Mouse (Mus musculus) forebrain, embryonic 13.5 days (tissue): ENCODE results near the gene Cacng7. TPM values are rescaled to one million over a fixed set of nuclear protein-coding genes. Genes with fewer than 3 reads are reported as not detected.

Experiments used
- ATAC-seq: fragments of 200-750 bp; cut with Nextera tagmentation; 2 replicates; pipeline ENCODE4 v1.8.0; 2017
- H3K27ac ChIP-seq: fragments of 300-500 bp; sonication (generic); 2 replicates; pipeline ENCODE4 v1.5.1; 2015; ENCODE audit warnings: inconsistent platforms, mild to moderate bottlenecking, moderate library complexity
- H3K27me3 ChIP-seq: fragments of 300-500 bp; sonication (generic); 2 replicates; pipeline ENCODE4 v1.6.1; 2015; ENCODE audit warnings: mild to moderate bottlenecking, inconsistent platforms
- H3K36me3 ChIP-seq: fragments of 300-500 bp; sonication (generic); 2 replicates; pipeline ENCODE4 v1.6.1; 2015; ENCODE audit warnings: mild to moderate bottlenecking, inconsistent platforms; ENCODE audit not compliant: poor library complexity, severe bottlenecking
- H3K4me1 ChIP-seq: fragments of 300-500 bp; sonication (generic); 2 replicates; pipeline ENCODE4 v1.6.1; 2015; ENCODE audit warnings: inconsistent platforms
- H3K4me2 ChIP-seq: fragments of 300-500 bp; sonication (generic); 2 replicates; pipeline ENCODE4 v1.6.1; 2015; ENCODE audit warnings: inconsistent platforms, mild to moderate bottlenecking, moderate library complexity
- H3K4me3 ChIP-seq: fragments of 300-500 bp; sonication (generic); 2 replicates; pipeline ENCODE4 v1.5.1; 2015; ENCODE audit warnings: mild to moderate bottlenecking, inconsistent platforms
- H3K9ac ChIP-seq: fragments of 300-500 bp; sonication (generic); 2 replicates; pipeline ENCODE4 v1.6.1; 2015; ENCODE audit warnings: mild to moderate bottlenecking, inconsistent platforms
- H3K9me3 ChIP-seq: fragments of 300-500 bp; sonication (generic); replicated peaks from 2 replicates; pipeline ENCODE4 v1.6.1; 2016; ENCODE audit warnings: inconsistent platforms
- WGBS: fragments of 180-500 bp; shearing (Covaris S2); methylation state at CpG from one replicate; pipeline ENCODE4 v1.1.7; 2015; 5-methylcytosine and 5-hydroxymethylcytosine counted together
- microRNA-seq: library from miRNA; unstranded; fragments of <30 nt; microRNA quantifications from one replicate; pipeline ENCODE4, GENCODE M21; 2016
- polyA plus RNA-seq: library from polyadenylated mRNA; unstranded; fragments of >200 nt; fragmentation: Nextera tagmentation; extraction: Ambion mirVana; gene quantifications from 2 replicates; pipeline ENCODE4 v1.2.1, GENCODE M21; 2015

Cacng7 gene
- polyA plus RNA-seq, 1 experiment from 2014 or later, result 4.6 TPM

DNA sequence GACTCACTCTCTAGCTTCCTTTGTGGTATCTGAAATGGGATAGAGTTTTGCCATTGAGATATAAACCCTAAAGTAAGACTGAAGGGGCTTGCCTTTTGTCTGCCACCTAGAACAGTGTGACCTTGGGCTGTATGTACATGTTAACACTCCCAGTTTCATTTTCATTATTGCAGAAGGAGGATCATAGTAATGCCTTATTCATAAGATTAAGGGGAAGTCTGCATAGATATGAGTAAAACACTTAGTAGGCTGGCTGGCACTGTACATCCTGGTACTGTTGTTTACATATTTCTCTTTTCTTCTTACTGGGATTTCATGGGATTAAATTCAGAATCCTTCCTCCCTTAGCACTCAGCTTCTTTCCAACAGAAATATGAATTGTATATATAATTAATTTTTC lies 67.2 kb downstream of the Cacng7 start:
- Histone ChIP-seq H3K9me3 (no peaks in the 10 kb centered on the region), H3K4me2 (no peak overlapping the region), H3K27me3 (no peaks in the 10 kb centered on the region), H3K36me3 (peaks cover 28% of the 10 kb centered on the region), H3K9ac (no peak overlapping the region), H3K4me3 (no peak overlapping the region), H3K27ac (no peak overlapping the region), H3K4me1 (peaks cover 12% of the 10 kb centered on the region)
- ATAC-seq, result no peak

- Histone ChIP-seq H3K27ac (no peak overlapping the region), H3K9me3 (no peaks in the 10 kb centered on the region), H3K9ac (no peak overlapping the region), H3K4me3 (no peak overlapping the region), H3K4me2 (no peak overlapping the region), H3K27me3 (peaks cover 25% of the 10 kb centered on the region), H3K36me3 (peaks cover 2% of the 10 kb centered on the region; the same call in 1 of the 2 replicates), H3K4me1 (peaks cover 19% of the 10 kb centered on the region)
- 70% methylated on average over 11 of the region's 11 CpGs for WGBS
- ATAC-seq, result no peak
These were observed 77.2 kb downstream of the Cacng7 start for GRCm38 (mm10) chr7:3409729-3410520.

DNA sequence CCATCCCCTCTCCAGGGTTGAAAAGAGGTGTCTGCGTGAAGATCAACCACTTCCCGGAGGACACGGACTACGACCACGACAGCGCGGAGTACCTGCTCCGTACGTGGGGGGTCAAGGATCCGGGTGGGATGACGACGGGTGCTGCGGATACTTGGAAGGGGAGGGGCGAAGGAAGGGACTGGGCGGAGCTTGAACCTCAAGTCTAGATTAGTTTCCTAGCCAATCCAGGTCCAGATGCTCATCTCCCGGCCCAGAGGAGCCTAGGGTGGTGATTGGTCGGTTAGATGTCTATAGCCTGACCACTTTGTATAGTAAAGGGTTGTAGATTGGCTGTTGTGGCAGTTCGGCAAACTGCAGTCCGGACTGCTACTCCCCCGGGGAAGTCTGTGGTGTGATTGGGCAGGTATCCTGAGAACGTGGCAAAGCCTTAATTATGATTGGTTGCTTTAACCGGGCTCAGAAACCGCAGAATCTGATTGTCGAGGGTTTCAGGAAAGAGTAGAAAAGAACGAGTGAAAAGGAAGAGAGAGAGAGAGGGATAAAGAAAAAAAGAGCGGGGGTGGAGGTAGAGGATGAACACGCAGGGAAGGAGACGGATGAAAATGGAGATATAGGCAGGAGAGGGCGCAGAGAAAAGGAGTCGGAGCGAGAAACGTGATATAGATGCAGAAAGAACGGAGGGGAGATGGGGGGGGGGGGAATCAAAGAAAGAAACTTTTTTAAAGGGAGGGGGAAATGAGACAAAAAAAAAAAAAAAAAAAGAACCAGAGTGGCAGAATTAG lies 78.6 kb downstream of the Cacng7 start:
- ATAC-seq, result peak; percentile 93
- Histone ChIP-seq H3K9me3 (no peaks in the 10 kb centered on the region), H3K4me1 (peaks cover 25% of the 10 kb centered on the region), H3K36me3 (no peaks in the 10 kb centered on the region), H3K27ac (no peak overlapping the region), H3K4me3 (peak overlapping the region; percentile 44), H3K4me2 (peak overlapping the region; percentile 86), H3K9ac (peak overlapping the region; percentile 63), H3K27me3 (peaks cover 31% of the 10 kb centered on the region)
- WGBS, result under 1% methylated on average over 33 of the region's 33 CpGs

DNA sequence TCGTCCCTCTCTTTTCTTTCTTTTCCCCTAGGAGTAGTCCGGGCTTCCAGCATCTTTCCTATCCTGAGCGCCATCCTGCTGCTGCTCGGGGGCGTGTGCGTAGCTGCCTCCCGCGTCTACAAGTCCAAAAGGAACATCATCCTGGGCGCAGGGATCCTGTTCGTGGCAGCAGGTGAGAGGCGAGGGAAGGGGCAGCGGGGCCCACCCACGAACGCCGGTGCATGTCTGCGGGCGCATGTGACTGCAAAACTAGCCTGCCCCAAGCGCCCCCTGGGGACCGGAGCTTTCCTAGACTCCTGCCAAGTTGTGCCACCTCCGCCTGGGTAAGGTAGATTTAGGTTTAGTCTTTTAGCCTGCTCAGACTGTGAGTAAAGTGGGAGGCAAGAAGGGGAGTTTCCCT lies 79.3 kb downstream of the Cacng7 start:
- Histone ChIP-seq H3K36me3 (no peaks in the 10 kb centered on the region), H3K9ac (peak overlapping the region; percentile 63), H3K4me3 (peak overlapping the region; percentile 44), H3K27me3 (peaks cover 38% of the 10 kb centered on the region), H3K4me2 (peak overlapping the region; percentile 86), H3K4me1 (peaks cover 25% of the 10 kb centered on the region), H3K27ac (no peak overlapping the region), H3K9me3 (no peaks in the 10 kb centered on the region)
- WGBS, result 1% methylated on average over 16 of the region's 20 CpGs
- no peak for ATAC-seq

DNA sequence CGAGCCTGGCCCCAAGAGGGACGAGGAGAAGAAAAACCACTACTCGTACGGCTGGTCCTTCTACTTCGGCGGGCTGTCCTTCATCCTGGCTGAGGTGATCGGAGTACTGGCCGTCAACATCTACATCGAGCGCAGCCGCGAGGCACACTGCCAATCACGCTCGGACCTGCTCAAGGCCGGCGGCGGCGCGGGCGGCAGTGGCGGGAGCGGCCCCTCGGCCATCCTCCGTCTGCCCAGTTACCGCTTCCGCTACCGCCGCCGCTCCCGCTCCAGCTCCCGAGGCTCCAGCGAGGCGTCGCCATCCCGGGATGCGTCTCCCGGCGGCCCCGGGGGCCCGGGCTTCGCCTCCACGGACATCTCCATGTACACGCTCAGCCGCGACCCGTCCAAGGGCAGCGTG lies 82.1 kb downstream of the Cacng7 start:
- Histone ChIP-seq H3K9ac (peak overlapping the region; percentile 78), H3K9me3 (no peaks in the 10 kb centered on the region), H3K36me3 (no peaks in the 10 kb centered on the region), H3K27me3 (peaks cover 47% of the 10 kb centered on the region), H3K4me3 (peak overlapping the region; percentile 63), H3K4me2 (peak overlapping the region; percentile 98), H3K27ac (no peak overlapping the region), H3K4me1 (peaks cover 25% of the 10 kb centered on the region)
- 0 out of 2 replicates have a peak, but pooled peaks have one; percentile 1 for ATAC-seq
- WGBS, result under 1% methylated on average over 47 of the region's 47 CpGs

DNA sequence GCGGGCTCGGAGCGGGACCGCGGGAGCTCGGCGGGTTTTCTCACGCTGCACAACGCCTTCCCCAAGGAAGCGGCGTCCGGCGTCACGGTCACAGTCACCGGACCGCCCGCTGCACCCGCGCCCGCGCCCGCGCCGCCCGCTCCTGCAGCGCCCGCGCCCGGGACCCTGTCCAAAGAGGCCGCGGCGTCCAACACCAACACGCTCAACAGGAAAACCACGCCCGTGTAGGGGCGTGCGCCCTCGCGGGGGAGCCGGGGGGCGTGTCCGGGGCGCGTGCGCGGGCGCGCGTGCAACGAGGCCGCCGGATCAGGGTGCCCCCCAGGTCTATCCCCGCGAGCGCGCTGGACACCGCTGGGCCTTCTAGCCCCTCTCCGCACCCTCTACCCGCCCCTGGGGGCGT lies 82.6 kb downstream of the Cacng7 start:
- Histone ChIP-seq H3K27ac (no peak overlapping the region), H3K27me3 (peaks cover 47% of the 10 kb centered on the region), H3K4me3 (peak overlapping the region; percentile 63), H3K9ac (peak overlapping the region; percentile 78), H3K9me3 (no peaks in the 10 kb centered on the region), H3K36me3 (no peaks in the 10 kb centered on the region), H3K4me1 (peaks cover 25% of the 10 kb centered on the region), H3K4me2 (peak overlapping the region; percentile 98)
- 1% methylated on average over 25 of the region's 60 CpGs for WGBS
- ATAC-seq, result peak; percentile 8; the same call in 1 of the 2 replicates

Small RNAs within 50 kb of the gene (microRNA-seq; reads per million reads assigned to microRNA genes)
- 38.9 reads per million, percentile 39 among the genes with 10 or more reads in this experiment for gene Gm23450

Other genes with a start within 250 kb of the Cacng7 start
- gene AU018091, start 163.8 kb upstream of the Cacng7 start, polyA plus RNA-seq, result not detected in 2 replicates
- gene Nlrp12, start 83.2 kb upstream of the Cacng7 start, polyA plus RNA-seq, result not detected in 2 replicates
- gene Myadm, start 43.9 kb upstream of the Cacng7 start, polyA plus RNA-seq, result 14.6 and 16.3 TPM in 2 replicates
- 0.62 and 0.77 TPM in 2 replicates for gene Prkcg, start 43.8 kb upstream of the Cacng7 start, polyA plus RNA-seq
- 10.0 and 12.6 TPM in 2 replicates for gene Cacng8, start 57.7 kb downstream of the Cacng7 start, polyA plus RNA-seq
- gene Cacng6, start 91.2 kb downstream of the Cacng7 start, polyA plus RNA-seq, result not detected in 2 replicates
- not detected in 2 replicates for gene Tarm1, start 169.7 kb downstream of the Cacng7 start, polyA plus RNA-seq